Mouse (Mus musculus): ENCODE results near the gene Sec14l2. TPM values are rescaled to one million over a fixed set of nuclear protein-coding genes. Genes with fewer than 3 reads are reported as not detected.

Gene Sec14l2
- polyA plus RNA-seq, 1 experiment from 2014 or later: 0.30 TPM

- no peak for DNase-seq (ENCODE audit: low spot score)
Observed at GRCm38 (mm10) chr11:4062523-4062922, 60.7 kb downstream of the Sec14l2 start.

DNA sequence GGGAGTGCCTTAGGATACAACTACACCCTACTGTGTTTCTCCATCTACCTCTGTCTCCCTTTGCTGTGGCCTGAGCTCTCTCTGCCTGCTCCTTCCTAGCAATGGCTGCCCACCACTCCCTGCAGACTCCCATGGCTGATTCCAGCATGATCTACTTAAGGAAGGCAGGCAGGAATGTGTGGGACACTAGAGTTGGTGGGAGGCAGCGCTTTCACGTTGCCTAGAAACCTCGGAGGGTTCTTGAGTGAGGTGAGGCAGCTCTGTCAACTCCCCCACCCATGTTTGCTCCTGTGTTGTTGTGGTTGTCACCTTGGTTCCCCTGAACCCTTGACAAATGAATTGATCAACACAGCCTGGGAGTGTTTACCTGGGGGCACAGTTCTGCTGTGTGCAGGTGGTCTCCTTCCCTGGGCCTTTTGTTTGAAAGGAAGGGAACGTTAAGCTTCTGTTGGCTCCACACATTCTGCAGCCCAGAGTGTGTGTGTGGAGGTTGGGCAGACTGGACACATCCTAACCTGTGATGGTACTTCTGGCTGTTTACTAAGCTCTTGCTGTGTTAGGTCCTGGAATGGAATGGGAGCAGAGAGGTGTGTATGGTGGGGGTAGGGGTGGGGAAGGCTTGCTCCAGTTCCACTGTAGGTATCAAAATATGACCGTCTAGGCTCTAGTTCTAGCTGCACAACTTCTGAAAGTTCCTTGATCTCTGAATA, 62.2 kb downstream of the Sec14l2 start:
- DNase-seq (ENCODE audit: low spot score): no peak

DNA sequence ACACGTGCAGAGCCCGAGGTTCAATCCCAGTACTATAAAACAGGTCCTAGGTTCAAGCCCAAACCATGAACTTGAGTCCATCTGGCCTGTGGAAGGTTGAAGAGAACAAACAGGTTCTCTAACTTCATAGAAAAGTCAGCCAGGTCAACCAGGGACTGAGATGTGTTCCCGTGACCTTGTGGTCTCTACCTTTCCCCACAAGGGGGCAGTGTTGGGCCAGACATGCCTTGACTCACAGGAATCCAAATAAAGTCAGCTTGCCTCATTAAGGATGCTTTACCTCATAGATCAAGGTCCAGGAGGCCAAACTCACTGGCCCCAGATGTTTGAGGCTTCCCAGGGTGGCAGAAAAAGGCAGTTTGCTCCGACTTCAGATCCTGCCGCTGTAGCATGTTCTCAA, 69.6 kb downstream of the Sec14l2 start:
- peak; percentile 64 for DNase-seq (ENCODE audit: low spot score)

- no peak for DNase-seq (ENCODE audit: low spot score)
Observed at GRCm38 (mm10) chr11:4048438-4048837, 74.8 kb downstream of the Sec14l2 start.

- no peak for DNase-seq (ENCODE audit: low spot score)
Observed at GRCm38 (mm10) chr11:4047766-4048165, 75.4 kb downstream of the Sec14l2 start.

Small RNA genes lying within 50 kb of the gene (microRNA-seq; reads per million reads assigned to microRNA genes)
- 3.7 reads per million for gene Mir3060 (ENCODE audit: borderline number of aligned reads)

Other genes with a start within 250 kb of the Sec14l2 start
- gene 4921536K21Rik, start 228.3 kb downstream of the Sec14l2 start, polyA plus RNA-seq (2015; fragmentation: Nextera tagmentation; extraction: Ambion mirVana): 0.06 and 0.08 TPM in 2 replicates
- gene Dusp18, start 228.2 kb downstream of the Sec14l2 start, polyA plus RNA-seq (2015; fragmentation: Nextera tagmentation; extraction: Ambion mirVana): 0.62 and 0.71 TPM in 2 replicates
- 0.87 and 0.99 TPM in 2 replicates for gene Slc35e4, start 208.8 kb downstream of the Sec14l2 start, polyA plus RNA-seq (2015; fragmentation: Nextera tagmentation; extraction: Ambion mirVana)
- gene Tcn2, start 191.3 kb downstream of the Sec14l2 start, polyA plus RNA-seq (2015; fragmentation: Nextera tagmentation; extraction: Ambion mirVana): 25.5 and 27.1 TPM in 2 replicates
- 54.9 and 66.4 TPM in 2 replicates for gene Pes1, start 159.4 kb downstream of the Sec14l2 start, polyA plus RNA-seq (2015; fragmentation: Nextera tagmentation; extraction: Ambion mirVana)
- 0.10 TPM in 1 of 2 replicates, not detected in the other for gene 4930556J24Rik, start 146.6 kb downstream of the Sec14l2 start, polyA plus RNA-seq (2015; fragmentation: Nextera tagmentation; extraction: Ambion mirVana)
- gene Gal3st1, start 139.8 kb downstream of the Sec14l2 start, polyA plus RNA-seq (2015; fragmentation: Nextera tagmentation; extraction: Ambion mirVana): 0.17 and 0.39 TPM in 2 replicates
- gene Sec14l4, start 92.0 kb downstream of the Sec14l2 start, polyA plus RNA-seq (2015; fragmentation: Nextera tagmentation; extraction: Ambion mirVana): 0.08 and 0.27 TPM in 2 replicates
- 0.64 and 0.91 TPM in 2 replicates for gene Sec14l3, start 58.6 kb downstream of the Sec14l2 start, polyA plus RNA-seq (2015; fragmentation: Nextera tagmentation; extraction: Ambion mirVana)
- gene Mtfp1, start 28.0 kb downstream of the Sec14l2 start, polyA plus RNA-seq (2015; fragmentation: Nextera tagmentation; extraction: Ambion mirVana): 4.1 and 5.3 TPM in 2 replicates
- 18.9 and 19.6 TPM in 2 replicates for gene Rnf215, start 11.8 kb upstream of the Sec14l2 start, polyA plus RNA-seq (2015; fragmentation: Nextera tagmentation; extraction: Ambion mirVana)
- 2.0 and 2.2 TPM in 2 replicates for gene Ccdc157, start 36.9 kb upstream of the Sec14l2 start, polyA plus RNA-seq (2015; fragmentation: Nextera tagmentation; extraction: Ambion mirVana)
- gene Sf3a1, start 36.9 kb upstream of the Sec14l2 start, polyA plus RNA-seq (2015; fragmentation: Nextera tagmentation; extraction: Ambion mirVana): 35.4 and 42.0 TPM in 2 replicates
- gene Tbc1d10a, start 63.4 kb upstream of the Sec14l2 start, polyA plus RNA-seq (2015; fragmentation: Nextera tagmentation; extraction: Ambion mirVana): 50.1 and 58.2 TPM in 2 replicates
- gene Castor1, start 94.8 kb upstream of the Sec14l2 start, polyA plus RNA-seq (2015; fragmentation: Nextera tagmentation; extraction: Ambion mirVana): 37.9 and 45.8 TPM in 2 replicates
- gene Osm, start 113.0 kb upstream of the Sec14l2 start, polyA plus RNA-seq (2015; fragmentation: Nextera tagmentation; extraction: Ambion mirVana): 2.1 and 2.6 TPM in 2 replicates
- 0.49 and 0.65 TPM in 2 replicates for gene Lif, start 134.1 kb upstream of the Sec14l2 start, polyA plus RNA-seq (2015; fragmentation: Nextera tagmentation; extraction: Ambion mirVana)